Mouse (Mus musculus) frontal cortex, postnatal 25 days (tissue): Measurements from ENCODE around the gene Ifnar2.
"Not testable (repeated sequence)": the region's sequence is repeated elsewhere in the genome, so short reads cannot be mapped to it uniquely, and the experiment has no call there.

Experiments used
- DNase-seq, 2 experiments: peaks; one replicate each; pipeline ENCODE4 v3.0.0; 2022; ENCODE audit warnings: low spot score in 2 of 2

The Ifnar2 gene

DNA sequence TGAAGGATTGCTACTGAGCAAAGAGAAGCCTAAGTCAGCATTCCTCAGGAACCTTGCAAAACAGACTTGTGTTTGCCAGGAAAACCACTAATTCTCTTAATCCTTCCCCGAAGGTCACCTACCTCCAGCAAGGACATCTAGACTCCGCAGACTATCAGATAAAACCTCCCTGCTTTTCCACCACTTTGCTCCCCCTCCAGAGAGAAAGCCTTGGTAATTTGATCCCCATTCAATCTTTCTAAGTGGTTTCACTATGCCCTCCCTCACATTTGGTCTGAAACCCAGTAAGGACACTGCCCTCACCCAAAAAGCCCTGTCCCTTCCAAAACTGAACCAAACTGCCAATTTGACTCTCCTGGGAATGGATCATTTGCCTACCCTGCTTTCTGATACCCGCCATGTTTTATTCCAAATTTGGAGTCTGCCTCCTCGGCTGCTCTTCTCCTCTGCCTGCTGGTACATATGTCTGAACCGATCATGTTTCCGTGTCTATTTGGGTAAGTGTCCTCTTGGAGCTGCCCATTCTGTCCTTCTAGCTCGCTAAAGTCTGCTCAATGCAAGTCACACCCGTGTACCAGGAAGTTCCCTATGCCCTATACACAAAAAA, 55.8 kb downstream of the Ifnar2 start:
- no peak for DNase-seq

- no peak for DNase-seq
These were observed 60.2 kb downstream of the Ifnar2 start for GRCm38 (mm10) chr16:91432720-91433328.

DNA sequence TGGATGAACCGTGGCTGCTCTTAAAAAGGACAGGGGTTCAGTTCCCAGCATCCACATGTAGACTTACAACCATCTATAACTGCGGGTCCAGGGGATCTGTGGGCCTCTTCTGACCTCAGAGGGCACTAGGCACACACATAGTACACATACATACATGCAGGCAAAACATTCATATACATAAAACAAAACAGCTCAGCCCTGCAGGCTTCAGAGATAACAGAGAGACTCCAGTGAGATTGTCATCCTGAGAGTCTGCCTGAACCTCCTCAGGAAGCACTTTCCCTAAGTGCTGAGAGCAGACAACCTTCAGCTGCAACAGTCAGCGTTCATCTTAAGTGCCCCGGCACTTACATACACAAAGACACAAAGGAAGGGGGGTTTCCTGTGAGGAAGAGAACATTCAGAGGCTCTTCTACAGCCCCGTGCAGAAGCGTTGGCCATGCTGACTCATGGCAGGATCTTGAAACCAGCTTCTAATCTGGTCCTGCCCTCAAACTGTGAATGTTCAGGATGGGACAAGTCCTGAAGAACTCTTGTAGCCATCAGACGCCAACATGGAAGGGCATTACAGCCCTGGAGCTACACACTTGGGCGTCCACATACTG, 60.8 kb downstream of the Ifnar2 start:
- DNase-seq, result no peak

DNA sequence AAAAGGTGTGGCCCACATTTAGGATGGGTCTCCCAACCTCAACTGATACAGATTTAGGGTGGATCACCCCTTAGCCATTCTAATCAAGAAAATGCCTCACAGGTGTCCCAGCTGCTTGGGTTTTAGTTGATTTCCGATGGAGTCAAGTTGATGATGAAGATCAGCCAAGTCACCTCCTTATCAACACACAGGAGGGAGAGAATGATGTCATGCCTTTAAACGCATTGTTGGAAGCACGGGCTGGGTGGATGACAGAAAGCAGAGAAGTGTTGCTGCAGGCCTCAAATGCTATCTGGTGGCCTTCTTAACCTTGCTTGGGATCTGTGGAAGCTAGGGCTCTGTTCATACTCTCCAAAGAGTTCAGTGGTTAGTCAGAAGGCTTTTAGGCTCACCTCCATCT, 61.5 kb downstream of the Ifnar2 start:
- no peak for DNase-seq

- DNase-seq, result no peak
These were observed 65.5 kb downstream of the Ifnar2 start for GRCm38 (mm10) chr16:91438081-91438480.

- not testable (repeated sequence) for DNase-seq
These were observed 66.0 kb downstream of the Ifnar2 start for GRCm38 (mm10) chr16:91438599-91438998.

- DNase-seq, result no peak
These were observed 68.8 kb downstream of the Ifnar2 start for GRCm38 (mm10) chr16:91441366-91441765.

DNA sequence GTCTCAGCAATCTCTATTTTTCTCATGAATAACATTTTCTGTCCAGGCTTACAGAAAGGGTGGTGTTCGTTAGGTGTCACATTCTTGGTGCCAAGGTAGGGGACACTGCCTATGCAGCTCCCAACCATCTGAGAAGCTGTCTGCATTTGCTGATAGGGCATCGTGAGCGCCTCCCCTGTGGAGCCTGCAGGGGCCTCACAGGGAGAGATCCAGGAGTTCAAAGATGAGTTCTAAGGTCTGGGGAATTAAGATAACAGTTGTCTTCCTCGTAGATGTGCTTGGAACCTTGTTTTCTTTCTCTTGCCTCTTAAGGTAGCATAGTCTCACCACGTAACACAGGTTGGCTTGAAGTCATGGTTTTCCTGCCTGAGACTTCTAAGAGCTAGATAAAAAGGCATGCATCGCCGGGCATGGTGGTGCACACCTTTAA, 69.2 kb downstream of the Ifnar2 start:
- DNase-seq, result no peak

GRCm38 (mm10) chr16:91442446-91442845, 69.9 kb downstream of the Ifnar2 start:
- DNase-seq, result no peak

DNA sequence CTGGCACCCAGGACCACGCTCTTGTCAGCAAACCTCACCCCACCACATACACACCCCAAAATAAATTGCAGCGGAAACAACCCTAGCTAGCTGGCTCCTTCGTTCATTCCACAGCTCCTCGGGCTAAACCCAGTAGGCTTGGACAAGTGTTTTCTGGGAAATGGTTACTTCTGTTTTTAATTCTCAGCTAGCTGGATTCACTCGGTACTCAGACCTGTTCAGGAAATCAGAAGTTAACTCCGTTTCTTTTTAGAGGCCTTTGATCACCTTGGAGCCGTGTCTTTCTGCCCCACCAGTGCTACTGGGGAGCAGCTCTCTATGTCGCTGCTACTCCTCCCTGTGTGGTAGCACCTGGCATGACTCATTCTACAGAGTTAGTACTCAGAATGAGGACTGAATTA, 70.6 kb downstream of the Ifnar2 start:
- no peak for DNase-seq

DNA sequence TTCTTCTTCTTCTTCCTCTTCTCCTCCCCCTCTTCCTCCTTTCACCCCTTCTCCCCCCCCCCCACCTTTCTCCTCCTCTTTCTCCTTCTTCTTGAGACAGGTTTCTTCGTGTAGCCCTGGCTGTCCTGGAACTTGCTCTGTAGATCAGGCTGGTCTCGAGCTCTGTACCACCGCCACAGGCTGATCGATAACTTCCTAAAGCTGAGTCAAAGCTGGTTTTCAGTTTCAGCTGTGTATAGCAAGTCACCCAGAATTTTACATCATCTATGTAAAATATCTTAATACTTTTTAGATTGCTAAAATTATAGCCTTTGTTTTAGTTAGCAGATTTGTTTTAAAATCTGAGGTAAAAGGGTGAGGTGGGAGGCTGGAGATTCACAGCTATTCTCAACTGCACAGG, 72.3 kb downstream of the Ifnar2 start:
- DNase-seq, result no peak

GRCm38 (mm10) chr16:91445566-91445965, 73.0 kb downstream of the Ifnar2 start:
- DNase-seq, result no peak

- DNase-seq, result no peak
These were observed 74.4 kb downstream of the Ifnar2 start for GRCm38 (mm10) chr16:91446778-91447511.

DNA sequence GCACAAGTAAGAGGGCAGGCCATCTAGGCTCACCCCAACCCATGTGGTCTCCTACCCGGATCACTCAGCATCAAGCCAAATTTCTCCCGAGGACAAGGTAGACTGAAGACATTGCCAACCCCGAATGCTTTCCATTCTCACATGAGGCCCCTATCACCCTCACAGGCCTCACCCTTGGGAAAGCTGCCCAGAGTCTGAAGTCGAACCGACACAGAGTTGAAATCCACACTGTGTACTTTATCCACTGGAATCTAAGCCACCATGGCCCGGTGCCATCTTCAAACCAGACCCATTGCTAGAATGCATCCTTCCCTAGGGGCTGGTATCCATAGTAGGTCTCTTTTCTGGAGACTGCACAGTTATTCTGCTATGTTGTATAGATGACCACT, 74.9 kb downstream of the Ifnar2 start:
- no peak for DNase-seq

- DNase-seq, result no peak
These were observed 75.5 kb downstream of the Ifnar2 start for GRCm38 (mm10) chr16:91448088-91448487.

GRCm38 (mm10) chr16:91448895-91449294, 76.3 kb downstream of the Ifnar2 start:
- no peak for DNase-seq

- DNase-seq, result no peak
These were observed 77.8 kb downstream of the Ifnar2 start for GRCm38 (mm10) chr16:91450137-91451064.

GRCm38 (mm10) chr16:91451949-91452348, 79.4 kb downstream of the Ifnar2 start:
- DNase-seq, result no peak

DNA sequence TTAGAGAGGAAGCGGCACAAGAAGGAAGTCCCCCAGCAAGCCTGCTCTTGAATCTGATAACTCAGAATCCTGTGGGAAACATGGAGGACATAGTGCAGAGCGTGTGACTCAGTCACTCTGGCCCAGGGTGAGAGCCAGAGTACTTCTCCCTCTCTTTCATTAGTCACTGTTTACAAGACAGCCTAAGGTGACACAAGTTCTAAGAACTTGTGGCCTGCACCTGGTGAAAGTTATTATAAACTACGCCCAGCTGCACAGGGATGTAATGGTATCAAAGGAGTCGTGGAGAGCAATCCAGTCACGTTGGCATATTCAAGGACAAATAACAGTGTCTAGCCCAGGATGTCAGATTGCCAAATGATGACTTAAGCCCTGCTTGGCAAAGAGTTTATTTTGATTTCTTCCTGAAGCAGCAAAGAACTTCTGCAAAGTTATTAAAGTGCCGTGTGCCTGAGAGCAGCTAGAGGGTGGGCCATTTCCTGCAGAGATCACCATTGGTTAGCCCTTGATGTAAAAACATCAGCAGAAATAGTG, 79.8 kb downstream of the Ifnar2 start:
- no peak for DNase-seq
